Mouse (Mus musculus) megakaryocyte, embryonic 14.5 days (primary cell): ENCODE measurements around the gene Nfya.

ENCODE experiments used
- FLI1 ChIP-seq: IDR thresholded peaks from 2 replicates; pipeline ENCODE4 v1.6.1; 2012; ENCODE audit warnings: low read length, inconsistent platforms, mixed read lengths
- GATA1 ChIP-seq: IDR thresholded peaks from 3 replicates; pipeline ENCODE4 v1.6.1; 2012; ENCODE audit warnings: mixed read lengths, low read length, inconsistent platforms, borderline replicate concordance

GRCm38 (mm10) chr17:48403848-48404247 is 5.9 kb downstream of the Nfya start:
- TF ChIP-seq GATA1 (no peak), FLI1 (no peak)
